Mouse (Mus musculus): ENCODE data around the gene Cltc. TPM values are rescaled to one million over a fixed set of nuclear protein-coding genes. Genes with fewer than 3 reads are reported as not detected.

The Cltc gene
- polyA plus RNA-seq, 1 experiment from 2014 or later: 159 TPM

- no peak overlapping the region for H3K27ac ChIP-seq
- no peaks in the 10 kb centered on the region for H3K9me3 ChIP-seq
- H3K27me3 ChIP-seq: no peaks in the 10 kb centered on the region
- no peak for ATAC-seq (ENCODE audit: low FRiP score)
- H3K4me1 ChIP-seq: no peaks in the 10 kb centered on the region; the same call in 1 of the 2 replicates
- no peak overlapping the region for H3K4me2 ChIP-seq
- H3K4me3 ChIP-seq (replicated peaks): no peak overlapping the region
- H3K9ac ChIP-seq: no peak overlapping the region
- peaks cover 75% of the 10 kb centered on the region for H3K36me3 ChIP-seq (replicated peaks)
- WGBS: 97% methylated on average over 2 of the region's 2 CpGs
Observed at GRCm38 (mm10) chr11:86691956-86692355, 65.4 kb downstream of the Cltc start.

GRCm38 (mm10) chr11:86691482-86691881 is 65.9 kb downstream of the Cltc start:
- no peaks in the 10 kb centered on the region for H3K9me3 ChIP-seq
- ATAC-seq (ENCODE audit: low FRiP score): no peak
- H3K36me3 ChIP-seq (replicated peaks): peaks cover 73% of the 10 kb centered on the region
- 95% methylated on average over 3 of the region's 3 CpGs for WGBS
- H3K9ac ChIP-seq: no peak overlapping the region
- no peaks in the 10 kb centered on the region for H3K27me3 ChIP-seq
- no peaks in the 10 kb centered on the region; the same call in 1 of the 2 replicates for H3K4me1 ChIP-seq
- no peak overlapping the region for H3K27ac ChIP-seq
- no peak overlapping the region for H3K4me2 ChIP-seq
- H3K4me3 ChIP-seq (replicated peaks): no peak overlapping the region

DNA sequence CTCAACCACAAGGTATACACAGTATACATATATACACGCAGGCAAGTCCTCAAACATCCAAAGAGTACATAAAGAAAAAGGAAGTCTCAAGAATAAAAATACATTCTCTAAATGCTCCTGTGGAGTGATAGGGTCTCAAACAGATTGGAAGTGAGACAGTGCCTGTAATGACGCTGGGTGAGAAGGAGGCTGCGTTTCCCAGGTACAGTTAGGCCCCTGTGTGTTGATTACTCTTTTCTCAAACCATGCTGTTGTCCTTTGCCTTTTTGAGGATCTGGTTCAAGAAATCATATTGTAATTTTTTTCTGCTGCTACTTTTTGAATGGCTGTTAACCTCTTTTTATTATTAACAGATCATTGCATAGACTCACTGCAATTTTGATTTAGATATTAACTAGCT is 67.0 kb downstream of the Cltc start:
- 90% methylated on average over 3 of the region's 3 CpGs for WGBS
- no peaks in the 10 kb centered on the region for H3K9me3 ChIP-seq
- no peak overlapping the region for H3K9ac ChIP-seq
- no peak overlapping the region for H3K4me3 ChIP-seq (replicated peaks)
- no peak overlapping the region for H3K4me2 ChIP-seq
- peaks cover 7% of the 10 kb centered on the region for H3K4me1 ChIP-seq
- H3K27me3 ChIP-seq: no peaks in the 10 kb centered on the region
- H3K27ac ChIP-seq: no peak overlapping the region
- peaks cover 68% of the 10 kb centered on the region for H3K36me3 ChIP-seq (replicated peaks)
- ATAC-seq (ENCODE audit: low FRiP score): no peak

GRCm38 (mm10) chr11:86685366-86685765 is 72.0 kb downstream of the Cltc start:
- Histone ChIP-seq H3K4me1 (peaks cover 29% of the 10 kb centered on the region), H3K4me2 (peak overlapping the region; percentile 82), H3K9ac (peak overlapping the region; percentile 90; the same call in 1 of the 2 replicates), H3K27me3 (no peaks in the 10 kb centered on the region), H3K4me3 (replicated peaks) (peak overlapping the region; percentile 83), H3K36me3 (replicated peaks) (peaks cover 26% of the 10 kb centered on the region), H3K27ac (no peak overlapping the region), H3K9me3 (no peaks in the 10 kb centered on the region)
- no peak for ATAC-seq (ENCODE audit: low FRiP score)
- WGBS: 87% methylated on average over 1 of the region's 1 CpGs

- H3K9me3 ChIP-seq: no peaks in the 10 kb centered on the region
- no peak for ATAC-seq (ENCODE audit: low FRiP score)
- WGBS: 9% methylated on average over 20 of the region's 20 CpGs
Observed at GRCm38 (mm10) chr11:86684126-86685012, 73.0 kb downstream of the Cltc start.

GRCm38 (mm10) chr11:86683395-86684125 is 73.8 kb downstream of the Cltc start, which contains the start of the genes Vmp1 and Ptrh2:
Gene Vmp1, minus strand, starts transcription at chr11:86683836.
Gene Ptrh2, plus strand, starts transcription at chr11:86683985.
- Histone ChIP-seq H3K9ac (peak within 1 kb of the TSS; percentile 90), H3K27me3 (no peaks in the 10 kb centered on the region), H3K9me3 (no peaks in the 10 kb centered on the region), H3K4me3 (replicated peaks) (peak within 1 kb of the TSS; percentile 83), H3K4me1 (peaks cover 29% of the 10 kb centered on the region), H3K27ac (peak within 1 kb of the TSS; percentile 92), H3K4me2 (peak within 1 kb of the TSS; percentile 82), H3K36me3 (replicated peaks) (peaks cover 10% of the 10 kb centered on the region)
- ATAC-seq (ENCODE audit: low FRiP score): peak; percentile 95
- under 1% methylated on average over 50 of the region's 56 CpGs for WGBS

More at GRCm38 (mm10) chr11:86684126-86685012, 73.0 kb downstream of the Cltc start:
- Histone ChIP-seq H3K27me3 (no peaks in the 10 kb centered on the region), H3K4me3 (replicated peaks) (peak overlapping the region; percentile 83), H3K4me1 (peaks cover 29% of the 10 kb centered on the region), H3K27ac (peak overlapping the region; percentile 92), H3K36me3 (replicated peaks) (peaks cover 16% of the 10 kb centered on the region), H3K4me2 (peak overlapping the region; percentile 82), H3K9ac (peak overlapping the region; percentile 90)

GRCm38 (mm10) chr11:86682861-86683260 is 74.5 kb downstream of the Cltc start:
- Histone ChIP-seq H3K4me1 (peaks cover 29% of the 10 kb centered on the region), H3K4me3 (replicated peaks) (peak overlapping the region; percentile 83), H3K27me3 (no peaks in the 10 kb centered on the region), H3K36me3 (replicated peaks) (peaks cover 10% of the 10 kb centered on the region), H3K4me2 (peak overlapping the region; percentile 82), H3K9me3 (no peaks in the 10 kb centered on the region), H3K9ac (peak overlapping the region; percentile 90; the same call in 1 of the 2 replicates), H3K27ac (no peak overlapping the region)
- 41% methylated on average over 7 of the region's 7 CpGs for WGBS
- ATAC-seq (ENCODE audit: low FRiP score): no peak

GRCm38 (mm10) chr11:86681423-86681822 is 75.9 kb downstream of the Cltc start:
- H3K27ac ChIP-seq: no peak overlapping the region
- no peak for ATAC-seq (ENCODE audit: low FRiP score)
- H3K9me3 ChIP-seq: no peaks in the 10 kb centered on the region
- no peak overlapping the region for H3K4me3 ChIP-seq (replicated peaks)
- no peak overlapping the region for H3K9ac ChIP-seq
- H3K4me1 ChIP-seq: peaks cover 29% of the 10 kb centered on the region
- peaks cover 3% of the 10 kb centered on the region; the same call in 1 of the 2 replicates for H3K36me3 ChIP-seq (replicated peaks)
- H3K27me3 ChIP-seq: no peaks in the 10 kb centered on the region
- WGBS: 89% methylated on average over 3 of the region's 3 CpGs
- no peak overlapping the region for H3K4me2 ChIP-seq

GRCm38 (mm10) chr11:86680729-86681128 is 76.6 kb downstream of the Cltc start:
- Histone ChIP-seq H3K36me3 (replicated peaks) (peaks cover 3% of the 10 kb centered on the region; the same call in 1 of the 2 replicates), H3K4me1 (peaks cover 26% of the 10 kb centered on the region), H3K9ac (no peak overlapping the region), H3K9me3 (no peaks in the 10 kb centered on the region), H3K4me2 (no peak overlapping the region), H3K27ac (no peak overlapping the region), H3K27me3 (no peaks in the 10 kb centered on the region), H3K4me3 (replicated peaks) (no peak overlapping the region)
- no peak for ATAC-seq (ENCODE audit: low FRiP score)
- 96% methylated on average over 3 of the region's 3 CpGs for WGBS

DNA sequence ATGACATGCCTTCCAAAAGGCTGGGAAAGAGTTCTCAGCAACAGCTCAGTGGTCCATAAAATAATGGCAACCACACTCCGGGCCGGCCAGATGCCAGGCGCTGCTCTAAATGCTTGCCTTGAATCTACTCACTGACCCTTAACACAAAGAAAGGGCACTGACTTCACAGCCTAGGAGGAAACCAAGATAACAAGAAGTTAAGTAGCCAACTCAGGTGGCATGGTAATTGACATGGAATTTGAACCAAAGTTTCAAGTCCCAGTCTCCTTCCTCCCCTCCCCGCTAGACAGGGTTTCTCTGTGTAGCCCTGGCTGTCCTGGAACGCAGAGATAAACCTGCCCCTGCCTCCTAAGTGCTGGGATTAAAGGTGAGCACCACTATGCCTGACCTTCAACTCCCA is 78.4 kb downstream of the Cltc start:
- Histone ChIP-seq H3K4me1 (peaks cover 11% of the 10 kb centered on the region), H3K36me3 (replicated peaks) (0 out of 2 replicates have a peak, but pooled peaks cover 3% of the 10 kb centered on the region), H3K27me3 (no peaks in the 10 kb centered on the region), H3K9ac (no peak overlapping the region), H3K4me2 (no peak overlapping the region), H3K27ac (no peak overlapping the region), H3K4me3 (replicated peaks) (no peak overlapping the region), H3K9me3 (no peaks in the 10 kb centered on the region)
- WGBS: 76% methylated on average over 5 of the region's 5 CpGs
- no peak for ATAC-seq (ENCODE audit: low FRiP score)

GRCm38 (mm10) chr11:86675520-86675919 is 81.8 kb downstream of the Cltc start:
- H3K4me1 ChIP-seq: peaks cover 5% of the 10 kb centered on the region; the same call in 1 of the 2 replicates
- H3K9ac ChIP-seq: no peak overlapping the region
- H3K4me2 ChIP-seq: no peak overlapping the region
- no peaks in the 10 kb centered on the region for H3K27me3 ChIP-seq
- H3K36me3 ChIP-seq (replicated peaks): 0 out of 2 replicates have a peak, but pooled peaks cover 3% of the 10 kb centered on the region
- H3K4me3 ChIP-seq (replicated peaks): no peak overlapping the region
- ATAC-seq (ENCODE audit: low FRiP score): no peak
- no peak overlapping the region for H3K27ac ChIP-seq
- 89% methylated on average over 4 of the region's 4 CpGs for WGBS
- H3K9me3 ChIP-seq: no peaks in the 10 kb centered on the region

GRCm38 (mm10) chr11:86672772-86673171 is 84.6 kb downstream of the Cltc start:
- Histone ChIP-seq H3K9ac (no peak overlapping the region), H3K27ac (no peak overlapping the region), H3K9me3 (no peaks in the 10 kb centered on the region), H3K36me3 (replicated peaks) (0 out of 2 replicates have a peak, but pooled peaks cover 3% of the 10 kb centered on the region), H3K4me3 (replicated peaks) (no peak overlapping the region), H3K27me3 (no peaks in the 10 kb centered on the region), H3K4me1 (peaks cover 5% of the 10 kb centered on the region; the same call in 1 of the 2 replicates), H3K4me2 (no peak overlapping the region)
- WGBS: 81% methylated on average over 3 of the region's 3 CpGs
- ATAC-seq (ENCODE audit: low FRiP score): no peak

All from forebrain, embryonic 12.5 days (tissue).